Mouse (Mus musculus): ENCODE measurements around the gene Dnm1. TPM values are rescaled to one million over a fixed set of nuclear protein-coding genes. Genes with fewer than 3 reads are reported as not detected.
"Not testable (repeated sequence)": the region's sequence is repeated elsewhere in the genome, so short reads cannot be mapped to it uniquely, and the experiment has no call there.

The Dnm1 gene
- polyA plus RNA-seq, 1 experiment from 2014 or later: 4.5 TPM

DNA sequence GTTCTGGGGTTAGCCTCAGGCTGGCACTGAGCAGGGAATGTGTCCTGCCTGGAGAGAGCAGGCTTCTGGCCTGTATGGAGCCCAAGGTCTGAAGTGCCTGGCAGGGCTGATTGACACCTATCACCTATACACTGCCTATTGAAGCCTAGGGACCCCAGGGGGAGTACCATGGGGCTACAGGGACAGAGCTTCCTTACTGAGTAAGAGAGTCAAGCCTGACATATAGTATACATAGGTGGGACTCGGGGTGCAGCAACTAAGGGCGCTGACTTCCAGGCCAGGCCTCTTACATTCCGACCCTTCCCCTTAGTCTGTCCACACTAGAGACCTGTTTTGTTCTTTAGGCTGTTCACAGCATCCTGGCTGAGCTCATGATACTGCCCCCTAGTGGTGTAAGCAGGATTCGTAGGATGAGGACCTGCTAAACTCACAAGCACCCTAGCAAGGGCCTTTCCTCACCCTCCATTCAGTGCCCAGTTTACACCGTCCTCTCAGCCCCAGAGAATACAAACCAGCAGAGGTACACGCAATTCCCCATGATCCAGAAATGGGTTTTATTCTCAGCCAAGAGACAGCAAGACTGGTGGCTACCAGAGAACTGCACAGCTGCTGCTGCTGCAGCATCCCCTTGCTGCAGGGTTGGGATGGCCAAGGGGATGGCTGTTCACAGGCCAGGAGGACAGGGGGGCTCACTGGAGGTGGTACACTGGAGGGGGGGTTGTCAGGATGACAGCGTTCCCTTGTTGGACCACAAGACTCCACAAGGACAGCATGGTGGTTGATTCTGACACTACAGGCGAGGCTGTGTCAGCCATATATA lies 45.0 kb downstream of the Dnm1 start:
- H3K36me3 ChIP-seq: peaks cover 67% of the 10 kb centered on the region

DNA sequence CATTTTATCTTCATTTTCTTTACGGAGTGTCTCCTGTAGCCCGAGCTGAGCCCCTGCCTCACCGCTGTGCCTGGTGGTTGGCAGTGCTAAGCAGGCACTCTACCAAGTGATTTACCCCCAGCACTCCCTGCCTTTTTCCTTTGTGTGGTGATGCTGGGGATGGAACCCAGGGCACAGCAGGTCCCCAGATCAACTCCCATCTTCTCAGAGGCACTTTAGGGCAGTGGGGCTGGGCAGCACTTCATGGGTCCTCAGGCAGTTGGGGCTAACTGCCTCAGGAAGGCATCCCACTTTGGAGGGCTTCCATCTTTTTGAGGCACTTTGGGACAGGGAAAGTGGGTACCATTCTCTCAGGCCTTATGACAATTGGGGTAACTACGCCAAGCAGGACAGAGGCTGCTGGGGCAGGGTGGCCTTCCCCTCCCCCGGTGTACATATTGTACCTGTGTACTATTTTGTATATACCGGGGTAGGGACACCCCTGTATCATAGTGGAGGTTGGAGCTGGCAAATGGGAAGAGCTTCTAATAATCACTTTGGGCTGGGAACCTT lies 45.8 kb downstream of the Dnm1 start:
- Histone ChIP-seq H3K9ac (no peak overlapping the region), H3K4me2 (no peak overlapping the region), H3K36me3 (peaks cover 75% of the 10 kb centered on the region), H3K4me1 (peaks cover 23% of the 10 kb centered on the region), H3K27ac (replicated peaks) (no peak overlapping the region), H3K27me3 (replicated peaks) (peaks cover 17% of the 10 kb centered on the region), H3K9me3 (no peaks in the 10 kb centered on the region), H3K4me3 (no peak overlapping the region)
- 74% methylated on average over 6 of the region's 6 CpGs for WGBS
- no peak for ATAC-seq (ENCODE audit: extremely low read depth, insufficient number of reproducible peaks, low FRiP score, low TSS enrichment)

More for the DNA sequence above, 45.0 kb downstream of the Dnm1 start:
- ATAC-seq (ENCODE audit: extremely low read depth, insufficient number of reproducible peaks, low FRiP score, low TSS enrichment): no peak
- Histone ChIP-seq H3K9me3 (no peaks in the 10 kb centered on the region), H3K4me1 (peaks cover 28% of the 10 kb centered on the region), H3K27ac (replicated peaks) (no peak overlapping the region), H3K4me3 (no peak overlapping the region), H3K4me2 (no peak overlapping the region), H3K9ac (no peak overlapping the region), H3K27me3 (replicated peaks) (peaks cover 17% of the 10 kb centered on the region)
- WGBS: 44% methylated on average over 8 of the region's 8 CpGs

DNA sequence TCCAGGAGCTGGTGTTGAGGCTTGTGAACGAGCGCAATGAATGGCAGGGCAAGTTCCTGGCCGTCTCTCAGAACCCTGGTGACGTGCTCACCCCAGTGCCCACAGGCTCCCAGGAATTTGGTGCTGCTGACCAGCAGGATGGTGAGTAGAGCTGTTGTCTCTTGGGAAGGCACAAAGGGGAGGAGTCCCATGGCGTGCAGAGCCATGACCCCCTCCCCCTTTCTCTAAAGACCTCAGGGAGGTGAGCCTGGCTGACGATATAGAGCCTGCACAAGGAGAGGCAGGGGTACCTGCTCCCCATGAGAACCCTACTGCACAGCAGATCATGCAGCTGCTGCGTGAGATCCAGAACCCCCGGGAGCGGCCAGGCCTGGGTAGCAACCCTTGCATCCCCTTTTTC lies 47.0 kb downstream of the Dnm1 start:
- Histone ChIP-seq H3K36me3 (peaks cover 86% of the 10 kb centered on the region), H3K9me3 (no peaks in the 10 kb centered on the region), H3K4me1 (peaks cover 12% of the 10 kb centered on the region), H3K4me2 (no peak overlapping the region), H3K4me3 (no peak overlapping the region), H3K27me3 (replicated peaks) (peaks cover 13% of the 10 kb centered on the region), H3K9ac (no peak overlapping the region), H3K27ac (replicated peaks) (no peak overlapping the region)
- 80% methylated on average over 9 of the region's 9 CpGs for WGBS
- ATAC-seq (ENCODE audit: extremely low read depth, insufficient number of reproducible peaks, low FRiP score, low TSS enrichment): no peak

DNA sequence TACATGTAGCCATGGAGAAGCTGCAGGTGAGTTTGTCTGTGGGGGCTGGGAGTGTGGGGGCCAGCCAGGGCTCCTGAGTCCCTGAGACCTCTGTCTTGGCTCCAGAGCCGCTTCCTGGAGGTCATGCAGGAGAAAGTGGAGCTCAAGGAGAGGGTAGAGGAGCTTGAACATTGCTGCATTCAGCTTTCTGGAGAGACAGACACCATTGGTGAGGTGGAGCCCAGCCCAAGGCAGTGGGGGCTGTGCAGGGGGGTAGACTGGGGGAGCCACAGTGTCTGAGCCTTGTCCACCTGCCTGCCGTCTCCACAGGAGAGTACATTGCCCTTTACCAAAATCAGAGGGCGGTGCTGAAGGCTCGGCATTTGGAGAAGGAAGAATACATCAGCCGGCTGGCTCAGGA lies 47.5 kb downstream of the Dnm1 start:
- peaks cover 9% of the 10 kb centered on the region; the same call in 1 of the 2 replicates for H3K4me1 ChIP-seq
- H3K27me3 ChIP-seq (replicated peaks): peaks cover 9% of the 10 kb centered on the region; the same call in 1 of the 2 replicates
- 84% methylated on average over 5 of the region's 5 CpGs for WGBS
- H3K9ac ChIP-seq: no peak overlapping the region
- peaks cover 92% of the 10 kb centered on the region for H3K36me3 ChIP-seq
- no peak overlapping the region for H3K4me2 ChIP-seq
- H3K27ac ChIP-seq (replicated peaks): no peak overlapping the region
- no peak overlapping the region for H3K4me3 ChIP-seq
- no peak for ATAC-seq (ENCODE audit: extremely low read depth, insufficient number of reproducible peaks, low FRiP score, low TSS enrichment)
- no peaks in the 10 kb centered on the region for H3K9me3 ChIP-seq

DNA sequence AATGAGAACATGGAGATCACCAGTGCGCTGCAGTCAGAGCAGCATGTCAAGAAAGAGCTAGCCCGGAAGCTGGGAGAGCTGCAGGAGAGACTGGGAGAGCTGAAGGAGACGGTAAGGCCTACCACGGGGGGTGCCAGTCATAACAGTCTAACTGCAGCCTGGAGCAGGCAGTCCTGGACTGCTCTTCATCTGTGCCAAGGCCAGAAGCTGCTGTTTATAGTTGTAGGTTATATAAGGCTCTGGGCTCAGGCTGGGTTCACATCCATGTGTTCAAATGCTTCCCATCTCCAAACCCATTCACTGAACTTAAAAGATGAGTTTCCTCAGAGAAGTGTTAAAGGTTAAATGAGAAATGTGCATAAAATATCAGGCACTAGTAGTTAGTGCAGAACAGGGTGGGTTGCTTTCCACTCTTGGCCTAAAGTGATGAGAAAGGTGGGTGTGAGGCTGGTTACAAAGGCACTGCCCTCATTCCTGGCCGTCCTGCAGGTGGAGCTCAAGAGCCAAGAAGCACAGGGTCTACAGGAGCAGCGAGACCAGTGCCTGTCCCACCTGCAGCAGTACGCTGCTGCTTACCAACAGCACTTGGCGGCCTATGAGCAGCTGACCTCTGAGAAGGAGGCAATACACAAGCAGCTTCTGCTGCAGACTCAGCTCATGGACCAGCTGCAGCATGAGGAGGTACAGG lies 48.8 kb downstream of the Dnm1 start:
- ATAC-seq (ENCODE audit: extremely low read depth, insufficient number of reproducible peaks, low FRiP score, low TSS enrichment): no peak
- no peaks in the 10 kb centered on the region for H3K9me3 ChIP-seq
- peaks cover 100% of the 10 kb centered on the region for H3K36me3 ChIP-seq
- no peak overlapping the region for H3K4me2 ChIP-seq
- no peak overlapping the region for H3K4me3 ChIP-seq
- no peaks in the 10 kb centered on the region for H3K4me1 ChIP-seq
- no peak overlapping the region for H3K27ac ChIP-seq (replicated peaks)
- H3K27me3 ChIP-seq (replicated peaks): no peaks in the 10 kb centered on the region
- WGBS: 55% methylated on average over 8 of the region's 8 CpGs
- no peak overlapping the region for H3K9ac ChIP-seq

DNA sequence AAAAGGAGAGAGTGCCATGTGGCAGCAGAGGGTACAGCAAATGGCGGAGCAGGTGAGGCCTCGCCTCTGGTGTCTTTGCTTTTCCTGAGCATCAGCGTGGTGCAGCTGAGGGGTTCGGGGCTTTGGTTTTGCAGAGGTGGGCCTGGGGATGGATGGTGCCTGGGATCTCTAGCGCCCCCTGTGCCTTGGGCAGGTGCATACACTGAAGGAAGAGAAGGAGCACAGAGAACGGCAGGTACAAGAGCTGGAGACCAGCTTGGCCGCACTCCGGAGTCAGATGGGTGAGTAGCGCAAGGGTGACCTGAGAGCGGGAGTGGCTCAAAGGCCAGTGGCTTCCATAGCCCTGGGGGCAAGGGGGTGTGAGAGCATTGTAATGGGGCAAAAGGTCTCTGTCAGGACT lies 50.2 kb downstream of the Dnm1 start:
- Histone ChIP-seq H3K9ac (no peak overlapping the region), H3K27ac (replicated peaks) (no peak overlapping the region), H3K4me3 (no peak overlapping the region), H3K4me1 (no peaks in the 10 kb centered on the region), H3K36me3 (peaks cover 100% of the 10 kb centered on the region), H3K9me3 (no peaks in the 10 kb centered on the region), H3K4me2 (no peak overlapping the region), H3K27me3 (replicated peaks) (no peaks in the 10 kb centered on the region)
- no peak for ATAC-seq (ENCODE audit: extremely low read depth, insufficient number of reproducible peaks, low FRiP score, low TSS enrichment)
- WGBS: 84% methylated on average over 10 of the region's 10 CpGs

DNA sequence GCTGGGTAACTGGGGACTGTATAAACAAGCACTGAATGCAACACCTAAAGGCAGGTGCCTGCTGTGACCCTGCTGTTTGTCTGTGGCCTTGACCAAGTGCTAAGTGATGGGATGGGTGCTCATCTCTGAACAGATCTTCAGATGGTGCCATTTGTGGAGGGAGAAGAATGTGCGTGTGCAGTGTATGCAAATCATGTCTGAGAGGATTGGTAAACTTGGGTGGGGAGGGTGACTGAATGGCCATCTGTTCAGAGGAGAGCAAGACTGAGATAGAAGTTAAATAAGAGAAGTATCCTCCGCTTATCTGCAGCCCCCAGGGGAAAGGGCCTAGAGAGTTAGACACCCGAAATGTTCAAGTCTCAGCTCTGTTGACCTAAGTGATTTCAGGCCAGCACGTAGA lies 53.7 kb downstream of the Dnm1 start:
- no peaks in the 10 kb centered on the region for H3K9me3 ChIP-seq
- no peaks in the 10 kb centered on the region for H3K27me3 ChIP-seq (replicated peaks)
- H3K4me1 ChIP-seq: peaks cover 3% of the 10 kb centered on the region; the same call in 1 of the 2 replicates
- WGBS: 88% methylated on average over 4 of the region's 4 CpGs
- H3K36me3 ChIP-seq: peaks cover 99% of the 10 kb centered on the region
- H3K27ac ChIP-seq (replicated peaks): no peak overlapping the region
- H3K4me2 ChIP-seq: no peak overlapping the region
- ATAC-seq (ENCODE audit: extremely low read depth, insufficient number of reproducible peaks, low FRiP score, low TSS enrichment): no peak
- no peak overlapping the region for H3K9ac ChIP-seq
- no peak overlapping the region for H3K4me3 ChIP-seq

DNA sequence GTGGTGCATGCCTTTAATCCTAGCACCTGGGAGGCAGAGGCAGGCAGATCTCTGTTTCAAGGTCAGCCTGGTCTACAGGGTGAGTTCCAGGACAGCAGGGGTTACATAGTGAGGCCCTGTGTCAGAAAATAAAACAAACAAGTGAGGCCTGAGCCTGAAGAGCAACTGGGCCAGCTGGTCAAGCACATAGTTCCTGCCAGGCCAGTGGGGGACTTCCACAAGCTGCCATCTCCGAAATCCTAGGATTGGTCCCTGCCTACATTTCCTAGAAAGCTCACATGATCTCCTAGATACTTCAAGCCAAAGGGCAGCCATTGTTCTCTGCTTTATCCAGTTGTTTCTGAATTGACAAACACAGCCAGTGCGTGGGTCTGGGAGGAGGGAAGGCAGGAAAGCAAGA lies 57.3 kb downstream of the Dnm1 start:
- peaks cover 88% of the 10 kb centered on the region for H3K36me3 ChIP-seq
- H3K9ac ChIP-seq; H3K27me3 ChIP-seq (replicated peaks); H3K4me2 ChIP-seq; ATAC-seq (ENCODE audit: extremely low read depth, insufficient number of reproducible peaks, low FRiP score, low TSS enrichment); H3K9me3 ChIP-seq; H3K27ac ChIP-seq (replicated peaks); H3K4me3 ChIP-seq: not testable (repeated sequence)
- H3K4me1 ChIP-seq: peaks cover 17% of the 10 kb centered on the region
- 76% methylated on average over 2 of the region's 2 CpGs for WGBS

DNA sequence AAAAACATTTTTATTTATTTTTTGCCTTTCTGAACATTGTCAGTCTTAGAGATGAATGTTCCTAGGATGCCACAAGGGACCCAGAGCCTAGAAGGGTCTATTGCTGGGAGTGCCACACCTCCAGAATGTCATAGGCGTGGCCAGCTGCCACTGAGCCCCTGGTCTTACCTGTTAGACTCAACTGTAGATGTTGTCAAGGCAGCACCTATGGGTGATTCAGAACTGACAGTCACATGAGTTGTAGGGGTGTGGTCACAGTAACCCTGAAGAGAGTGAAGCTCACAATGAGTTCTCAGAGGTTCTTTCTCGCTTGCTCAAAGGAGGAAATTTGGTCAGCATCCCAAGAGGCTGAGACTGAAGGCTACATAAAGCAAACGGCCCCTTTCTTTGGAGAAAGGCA lies 57.9 kb downstream of the Dnm1 start:
- H3K27ac ChIP-seq (replicated peaks): no peak overlapping the region
- H3K9ac ChIP-seq: no peak overlapping the region
- WGBS: 79% methylated on average over 3 of the region's 3 CpGs
- H3K4me3 ChIP-seq: no peak overlapping the region
- peaks cover 17% of the 10 kb centered on the region for H3K4me1 ChIP-seq
- no peaks in the 10 kb centered on the region for H3K9me3 ChIP-seq
- H3K4me2 ChIP-seq: no peak overlapping the region
- no peak for ATAC-seq (ENCODE audit: extremely low read depth, insufficient number of reproducible peaks, low FRiP score, low TSS enrichment)
- peaks cover 82% of the 10 kb centered on the region for H3K36me3 ChIP-seq
- H3K27me3 ChIP-seq (replicated peaks): no peaks in the 10 kb centered on the region

DNA sequence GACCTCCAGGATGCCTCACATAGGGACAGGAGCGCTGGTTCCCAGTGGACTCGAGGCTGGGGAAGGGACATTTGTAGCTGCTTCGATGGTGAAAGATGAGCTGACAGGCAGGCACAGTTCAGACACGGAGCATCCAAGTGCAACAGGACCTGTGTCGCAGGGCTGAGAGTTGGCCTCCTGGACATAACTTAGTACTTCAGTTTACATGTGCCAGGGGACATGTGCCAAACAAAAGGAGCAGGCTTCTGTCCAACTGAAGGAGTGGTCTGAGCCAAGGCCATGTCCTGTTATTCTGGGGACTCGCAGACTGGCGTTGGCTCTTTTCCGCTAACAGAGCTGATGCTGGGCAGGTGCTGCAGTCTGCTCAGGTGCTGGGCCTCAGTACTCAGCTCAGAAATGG lies 58.8 kb downstream of the Dnm1 start:
- Histone ChIP-seq H3K9me3 (no peaks in the 10 kb centered on the region), H3K4me3 (no peak overlapping the region), H3K9ac (no peak overlapping the region), H3K4me2 (no peak overlapping the region), H3K4me1 (peaks cover 20% of the 10 kb centered on the region), H3K27ac (replicated peaks) (no peak overlapping the region), H3K27me3 (replicated peaks) (no peaks in the 10 kb centered on the region), H3K36me3 (peaks cover 73% of the 10 kb centered on the region)
- ATAC-seq (ENCODE audit: extremely low read depth, insufficient number of reproducible peaks, low FRiP score, low TSS enrichment): no peak
- 72% methylated on average over 8 of the region's 8 CpGs for WGBS

DNA sequence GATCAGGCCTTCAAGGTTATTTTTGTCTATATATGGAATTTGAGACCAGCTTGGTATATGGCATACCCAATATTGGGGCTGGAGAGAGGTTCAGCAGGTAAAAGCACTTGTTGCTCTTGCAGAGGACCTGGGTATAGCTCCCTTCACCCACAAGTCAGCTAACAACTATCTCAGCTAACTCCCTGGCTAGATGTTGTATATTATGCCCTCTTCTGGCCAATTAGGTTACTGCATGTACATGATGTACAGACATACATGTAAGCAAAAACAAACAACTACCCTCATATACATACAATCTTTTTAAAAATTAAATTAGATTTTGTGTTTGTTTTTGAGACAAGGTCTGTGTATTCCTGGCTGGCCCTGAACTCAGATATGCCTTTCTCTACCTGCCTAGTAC lies 63.6 kb downstream of the Dnm1 start:
- Histone ChIP-seq H3K4me3 (peak overlapping the region; percentile 93), H3K36me3 (peaks cover 40% of the 10 kb centered on the region), H3K9me3 (no peaks in the 10 kb centered on the region), H3K4me1 (peaks cover 36% of the 10 kb centered on the region), H3K9ac (peak overlapping the region; percentile 90; the same call in 1 of the 2 replicates), H3K27me3 (replicated peaks) (no peaks in the 10 kb centered on the region), H3K4me2 (peak overlapping the region; percentile 91), H3K27ac (replicated peaks) (no peak overlapping the region)
- ATAC-seq (ENCODE audit: extremely low read depth, insufficient number of reproducible peaks, low FRiP score, low TSS enrichment): no peak
